Comparison of ENCODE assay signal across 1 mouse cellular context in genomic region chr2:118723693-118724486, GRCm38 (mm10).
A peak's percentile ranks its signal among the peaks of the same experiment; 100 is the strongest.
TF ChIP-seq lines count a peak whose summit lies in the region.

No protein-coding gene starts in this region.

TF ChIP-seq in MEL, 35 proteins besides CTCF, POLR2A, EP300 and RAD21:
- TF ChIP-seq TCF12 (IDR thresholded peaks at IDR 0.05; ENCODE audit: low read depth, low read length), result peak; percentile 84
- TF ChIP-seq TAL1 (IDR thresholded peaks at IDR 0.05; ENCODE audit: low read length), result peak; percentile 67
- 0 out of 2 replicates have a peak, but pooled peaks have one; percentile 30 for TF ChIP-seq ZMIZ1 (IDR thresholded peaks at IDR 0.05; ENCODE audit: low read depth, low read length)
- TF ChIP-seq ETS1 (IDR thresholded peaks at IDR 0.05; ENCODE audit: low read depth, low read length), result peak; percentile 62; the same call in 1 of the 2 replicates
- peak; percentile 87 for TF ChIP-seq RCOR1 (IDR thresholded peaks at IDR 0.05; ENCODE audit: low read depth, low read length)
- TF ChIP-seq BHLHE40 (IDR thresholded peaks at IDR 0.05; ENCODE audit: borderline replicate concordance, low read depth, low read length), result 0 out of 2 replicates have a peak, but pooled peaks have one; percentile 23
- TF ChIP-seq ELF1 (IDR thresholded peaks at IDR 0.05; ENCODE audit: low read depth, low read length), result peak; percentile 19; the same call in 1 of the 2 replicates
- no peak for TF ChIP-seq NRF1 (IDR thresholded peaks at IDR 0.05; ENCODE audit: insufficient read depth, low read depth, low read length, poor library complexity, severe bottlenecking)
- TF ChIP-seq MEF2A (IDR thresholded peaks at IDR 0.05; ENCODE audit: extremely low read depth, insufficient replicate concordance, low read depth, low read length, poor library complexity, severe bottlenecking), result no peak
- TF ChIP-seq MAFK (IDR thresholded peaks at IDR 0.05; ENCODE audit: borderline replicate concordance, low read depth, low read length), result no peak; the same call in 1 of the 2 replicates
- 0 out of 2 replicates have a peak, but pooled peaks have one; percentile 3 for TF ChIP-seq SMC3 (IDR thresholded peaks at IDR 0.05; ENCODE audit: low read depth, low read length)
- TF ChIP-seq JUND (IDR thresholded peaks at IDR 0.05; ENCODE audit: low read depth, low read length), result no peak
- TF ChIP-seq SIN3A (IDR thresholded peaks at IDR 0.05; ENCODE audit: low read length), result peak; percentile 52; the same call in 1 of the 2 replicates
- TF ChIP-seq CHD2 (IDR thresholded peaks at IDR 0.05; ENCODE audit: low read length), result no peak
- TF ChIP-seq GATA1 (IDR thresholded peaks at IDR 0.05; ENCODE audit: low read depth, low read length), result peak; percentile 85
- TF ChIP-seq MYB (IDR thresholded peaks at IDR 0.05; ENCODE audit: low read depth, low read length), result peak; percentile 82
